Mouse (Mus musculus): ENCODE measurements around the gene Avil.

Gene Avil

DNA sequence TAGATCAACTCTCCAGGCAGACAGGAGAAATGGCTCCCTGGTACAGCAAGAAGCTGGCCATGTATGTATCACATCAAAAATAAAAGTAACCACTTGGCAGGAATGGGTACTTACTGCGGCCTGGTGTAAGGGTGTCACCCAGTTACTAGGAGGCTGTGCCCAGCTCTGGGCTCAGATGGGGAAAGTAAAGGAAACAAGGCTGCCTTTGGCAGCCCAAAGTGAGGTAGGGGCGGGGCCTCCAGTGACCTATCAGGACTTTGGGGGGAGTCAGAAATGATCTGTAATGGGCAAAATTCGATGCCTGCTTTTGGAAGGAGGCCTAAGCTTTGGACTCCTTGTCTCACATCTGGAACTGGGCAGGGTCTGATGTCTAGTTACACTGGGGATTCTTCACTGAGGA, 18.8 kb upstream of the Avil start:
- DNase-seq = no peak

DNA sequence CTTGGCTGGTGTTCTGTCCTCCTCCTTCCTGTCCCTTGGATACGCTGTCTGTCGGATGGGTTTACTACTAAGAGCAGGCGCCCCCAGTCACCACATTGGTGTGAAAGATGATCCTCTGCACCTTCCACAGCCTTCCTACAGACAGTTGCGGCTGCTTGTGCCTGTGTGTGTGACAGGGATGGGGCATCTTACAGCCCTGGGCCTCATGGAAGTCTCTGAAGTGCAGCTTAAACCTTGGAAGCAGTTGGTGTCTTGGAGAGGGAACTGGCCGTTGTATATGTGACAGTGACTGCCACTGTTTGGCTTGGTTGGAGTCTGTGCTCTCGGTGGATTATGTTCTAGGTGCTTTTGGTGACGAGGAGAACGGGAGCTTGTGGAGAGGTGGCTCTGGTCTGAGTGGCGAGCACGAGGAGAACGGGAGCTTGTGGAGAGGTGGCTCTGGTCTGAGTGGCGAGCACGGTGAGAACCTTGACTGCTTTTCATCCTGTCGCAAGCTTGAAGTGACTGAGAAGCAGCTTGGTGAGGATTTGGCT, 17.2 kb upstream of the Avil start:
- DNase-seq = peak in 1 of 2 experiments; percentile 52

GRCm38 (mm10) chr10:126984189-126985004, 16.1 kb upstream of the Avil start:
- peak; percentile 92 to 96 for DNase-seq

DNA sequence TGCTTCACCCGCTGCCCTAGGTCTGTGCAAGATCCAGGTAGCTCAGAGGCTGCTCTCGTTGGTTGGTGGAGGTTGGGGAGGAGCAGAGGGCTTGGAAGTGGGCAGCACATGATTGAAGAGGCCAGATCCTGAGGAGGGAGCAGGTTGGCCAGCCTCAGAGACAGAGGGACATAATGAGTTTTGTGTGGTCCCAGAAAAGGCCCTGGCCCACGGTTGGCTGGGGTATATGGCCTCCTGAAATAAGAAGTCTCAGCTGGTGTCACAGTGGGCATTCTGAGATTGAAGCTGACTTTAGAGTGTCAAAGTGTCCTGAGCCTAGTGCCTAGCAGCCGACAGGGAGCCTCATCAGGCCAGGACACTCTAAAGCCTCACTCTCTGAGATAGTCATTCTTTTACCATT, 15.4 kb upstream of the Avil start:
- no peak for DNase-seq

- peak in 1 of 2 experiments; percentile 46 for DNase-seq
Measured at GRCm38 (mm10) chr10:126985579-126985978, 14.9 kb upstream of the Avil start.

DNA sequence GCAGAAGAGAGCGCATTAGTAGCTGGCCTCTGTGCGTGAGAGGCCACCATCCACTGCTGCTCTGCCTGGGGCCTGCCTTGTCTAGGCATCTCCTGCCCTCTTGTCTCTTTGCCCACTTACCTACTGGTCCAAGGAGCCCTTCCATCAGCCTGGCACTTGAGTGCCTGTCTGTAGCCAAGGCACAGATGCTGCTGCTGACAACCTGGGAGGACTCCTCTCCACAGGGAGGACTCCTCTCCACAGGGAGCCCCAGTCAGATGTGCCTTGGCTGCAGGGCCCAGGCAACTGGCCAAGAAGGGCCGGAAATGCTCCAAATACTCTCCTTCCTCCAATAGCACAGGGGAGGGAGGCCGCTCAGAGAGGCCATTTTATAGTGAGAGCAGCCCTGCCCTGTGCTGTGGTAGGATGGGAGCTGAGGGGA, 14.0 kb upstream of the Avil start:
- DNase-seq = peak; percentile 91 to 95

DNA sequence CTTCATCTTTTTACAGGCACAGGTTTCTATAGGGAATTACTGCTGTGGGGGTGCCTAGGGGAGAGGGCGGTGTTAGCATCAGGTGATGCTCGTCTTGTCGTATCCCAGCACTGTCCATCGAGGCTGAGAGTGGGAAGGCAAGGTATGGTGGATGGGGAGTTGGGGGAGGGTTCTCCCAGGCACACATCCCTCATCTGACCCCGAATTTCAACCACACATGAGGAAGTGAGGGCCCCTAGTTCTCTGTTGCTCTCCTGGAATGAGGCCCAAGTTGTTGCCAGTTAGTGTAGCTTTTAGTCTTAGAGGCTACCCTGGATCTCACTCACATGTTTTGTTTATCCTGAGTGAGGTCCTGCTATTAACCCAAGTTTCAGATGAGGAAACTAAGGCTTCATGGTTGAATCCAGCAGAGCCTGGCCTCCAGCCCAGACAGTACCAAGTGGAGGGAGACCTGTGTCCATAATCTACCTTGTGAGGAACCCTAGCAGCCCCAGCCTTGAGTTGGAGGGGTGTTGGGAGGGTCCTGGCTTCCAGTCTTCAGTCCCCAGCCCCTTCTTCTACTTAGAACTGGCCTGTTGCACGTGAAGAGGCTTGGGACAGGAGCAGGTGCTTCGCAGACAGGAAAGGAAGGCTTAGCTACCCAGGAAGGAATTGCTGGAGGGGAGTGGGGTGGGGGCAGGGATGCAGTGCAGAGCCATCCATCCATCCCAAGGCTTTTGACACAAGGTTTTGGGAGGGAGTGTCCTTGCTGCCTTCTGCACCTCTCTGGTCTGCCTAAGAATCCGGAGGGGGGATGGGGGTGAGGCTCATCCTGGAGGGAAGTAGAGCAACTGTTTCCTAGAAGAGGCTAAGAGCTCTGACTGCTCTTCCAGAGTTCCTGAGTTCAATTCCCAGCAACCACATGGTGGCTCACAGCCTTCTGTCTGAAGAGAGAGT, 13.1 kb upstream of the Avil start:
- peak in 1 of 2 experiments; percentile 46 for DNase-seq

- DNase-seq = peak in 1 of 2 experiments; percentile 27
Measured at GRCm38 (mm10) chr10:126988513-126989165, 11.9 kb upstream of the Avil start.

DNA sequence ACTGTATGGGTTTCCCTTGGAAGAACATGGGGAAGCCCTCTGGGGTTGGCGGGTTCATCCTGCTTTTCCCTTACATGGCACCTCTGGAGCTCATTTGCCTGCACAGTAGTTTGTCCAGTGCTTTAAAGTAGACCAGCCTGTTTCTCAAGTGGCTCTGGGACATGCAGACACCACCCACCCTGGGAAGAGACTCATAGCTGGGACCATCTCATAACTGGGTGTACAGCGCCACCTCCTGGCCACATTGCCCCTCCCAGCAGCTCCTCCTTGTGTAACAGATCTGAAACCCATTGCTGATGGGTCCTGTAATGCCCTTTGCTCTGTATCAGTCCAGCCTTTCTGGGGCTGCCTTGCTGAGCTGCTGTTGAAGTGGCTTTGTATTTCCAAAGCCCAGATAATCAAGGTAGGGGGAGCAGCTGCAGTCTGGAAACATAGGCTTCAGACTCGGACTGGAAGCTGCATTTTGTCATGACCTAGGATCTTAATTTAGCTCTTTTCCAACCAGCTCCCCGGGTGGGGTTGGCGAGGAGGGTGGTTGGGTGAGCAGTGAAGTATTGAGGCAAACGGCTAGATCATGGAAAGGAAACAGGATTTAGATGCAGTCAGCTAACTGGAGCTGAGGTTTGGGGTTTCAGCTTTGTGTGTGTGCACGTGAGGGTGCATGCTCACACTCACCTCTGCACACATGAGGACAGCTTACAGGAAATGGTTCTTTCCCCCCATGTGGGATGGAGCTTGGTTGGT, 10.0 kb upstream of the Avil start:
- peak; percentile 89 to 93 for DNase-seq

- DNase-seq = peak in 1 of 2 experiments; percentile 3
Measured at GRCm38 (mm10) chr10:126991676-126992075, 8.8 kb upstream of the Avil start.

DNA sequence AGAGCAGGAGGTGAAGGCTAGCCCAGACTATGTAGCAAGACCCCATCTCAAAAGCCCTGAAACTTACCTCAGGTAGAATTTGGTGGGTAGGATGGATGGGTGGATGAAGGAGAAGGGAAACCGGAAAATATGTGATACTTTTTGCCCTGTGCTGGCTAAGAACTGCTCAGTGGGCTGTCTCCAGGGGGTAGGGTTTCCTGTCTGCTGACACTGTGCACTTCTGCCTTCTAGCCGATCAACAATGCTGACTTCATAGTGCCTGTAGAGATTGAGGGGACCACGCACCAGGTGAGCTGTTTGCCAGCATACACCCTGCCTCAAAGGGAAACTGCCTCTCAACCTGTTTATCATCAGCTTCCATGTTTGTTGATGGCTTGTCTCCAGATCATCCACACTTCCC, 6.9 kb upstream of the Avil start:
- DNase-seq = peak in 1 of 2 experiments; percentile 3

GRCm38 (mm10) chr10:126997340-126998113, 3.0 kb upstream of the Avil start:
- DNase-seq = peak in 1 of 2 experiments; percentile 57

GRCm38 (mm10) chr10:127001297-127001696, 788 bp downstream of the Avil start:
- DNase-seq = no peak

GRCm38 (mm10) chr10:127002056-127002455, 1.5 kb downstream of the Avil start:
- no peak for DNase-seq

DNA sequence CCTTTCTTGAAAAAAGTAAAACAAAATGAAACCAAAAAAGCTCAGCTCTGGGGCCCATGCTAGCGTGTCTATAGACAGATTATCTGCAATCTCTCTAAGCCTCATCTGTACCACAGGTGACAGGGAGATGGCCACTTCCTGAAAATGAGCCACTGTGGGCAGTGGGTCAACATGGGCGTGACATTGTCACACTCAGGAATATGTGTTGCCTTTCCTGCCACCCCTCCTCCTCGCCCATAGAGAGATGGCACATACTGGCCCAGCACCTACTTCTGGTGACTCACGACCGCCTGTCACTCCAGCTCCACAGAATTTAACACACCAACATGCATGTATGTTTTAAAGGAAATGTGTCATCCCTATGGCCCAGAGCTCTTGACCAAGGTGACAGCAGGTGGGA, 2.3 kb downstream of the Avil start:
- DNase-seq = no peak

- DNase-seq = no peak
Measured at GRCm38 (mm10) chr10:127003334-127003733, 2.8 kb downstream of the Avil start.

GRCm38 (mm10) chr10:127003806-127004205, 3.3 kb downstream of the Avil start:
- no peak for DNase-seq

DNA sequence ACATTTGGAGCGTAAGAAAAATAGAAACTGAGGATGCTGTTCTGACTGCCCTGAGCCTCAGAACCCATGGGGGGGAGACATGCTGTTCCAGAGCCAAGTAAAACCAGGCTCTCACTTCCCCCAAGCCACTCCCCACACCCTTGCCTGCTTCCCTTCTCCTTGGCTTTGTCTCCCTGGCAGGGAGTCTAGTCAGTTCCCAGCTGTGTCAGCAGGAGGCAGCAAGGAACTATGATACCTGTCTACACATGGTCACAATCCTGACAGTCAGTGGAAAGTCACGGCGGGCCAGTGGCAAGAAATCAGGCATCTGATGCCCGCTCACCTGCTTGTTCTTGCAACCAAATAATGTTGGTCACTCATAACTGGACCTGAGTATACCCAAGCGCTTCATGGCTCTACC, 16.0 kb downstream of the Avil start:
- DNase-seq = no peak

GRCm38 (mm10) chr10:127017071-127017470, 16.6 kb downstream of the Avil start:
- no peak for DNase-seq

- no peak for DNase-seq
Measured at GRCm38 (mm10) chr10:127018422-127018821, 17.9 kb downstream of the Avil start.

Measured in cerebellum, postnatal 25 days (tissue).